Comparison of ENCODE assay signal across 8 mouse cellular contexts in the genomic region with DNA sequence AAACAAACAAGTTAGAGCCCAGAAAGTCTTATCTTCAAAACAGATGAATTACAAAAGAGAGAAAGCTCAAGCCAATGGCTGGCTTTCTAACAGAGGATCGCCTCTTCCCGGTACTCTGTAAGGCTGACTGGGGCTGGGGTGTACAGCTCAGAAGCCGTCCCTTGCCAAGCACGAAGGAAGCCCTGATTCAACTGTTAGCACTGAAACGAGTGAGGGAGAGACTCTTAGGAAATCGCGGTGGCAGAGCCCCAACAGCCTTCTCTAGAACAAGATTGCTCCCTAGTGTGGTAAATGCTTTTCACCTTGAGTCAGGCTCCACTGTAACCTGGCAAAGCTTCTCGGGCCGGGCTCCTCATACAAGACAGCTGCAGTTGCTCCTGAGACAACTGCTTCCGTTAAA.
DNase-seq lines count a peak whose midpoint lies in the region; ATAC-seq lines count a peak whose summit lies in the region.

No protein-coding gene starts in this region.

- WGBS in heart, embryonic 13.5 days = 29% methylated on average over 10 of the region's 10 CpGs
- WGBS in hindbrain, embryonic 12.5 days = 41% methylated on average over 10 of the region's 10 CpGs

- no peak overlapping the region for H3K4me3 ChIP-seq in heart, embryonic 13.5 days
- no peak overlapping the region for H3K4me3 ChIP-seq in hindbrain, embryonic 12.5 days

- peaks cover 12% of the 10 kb centered on the region for H3K4me1 ChIP-seq in heart, embryonic 13.5 days
- H3K4me1 ChIP-seq in hindbrain, embryonic 12.5 days = 0 out of 2 replicates have a peak, but pooled peaks cover 2% of the 10 kb centered on the region

- no peak for ATAC-seq in heart, embryonic 13.5 days (ENCODE audit: extremely low read depth, insufficient number of reproducible peaks, low FRiP score, low TSS enrichment)
- ATAC-seq in hindbrain, embryonic 12.5 days (ENCODE audit: low FRiP score) = no peak

- no peak overlapping the region; the same call in 1 of the 2 replicates for H3K9ac ChIP-seq in heart, embryonic 13.5 days
- no peak overlapping the region for H3K9ac ChIP-seq in hindbrain, embryonic 12.5 days

- H3K9me3 ChIP-seq in heart, embryonic 13.5 days = no peaks in the 10 kb centered on the region
- H3K9me3 ChIP-seq in hindbrain, embryonic 12.5 days (replicated peaks) = no peaks in the 10 kb centered on the region

- H3K27ac ChIP-seq in heart, embryonic 13.5 days (replicated peaks) = no peak overlapping the region
- H3K27ac ChIP-seq in hindbrain, embryonic 12.5 days = no peak overlapping the region

- no peaks in the 10 kb centered on the region; the same call in 1 of the 2 replicates for H3K27me3 ChIP-seq in heart, embryonic 13.5 days (replicated peaks)
- no peaks in the 10 kb centered on the region for H3K27me3 ChIP-seq in hindbrain, embryonic 12.5 days

- no peaks in the 10 kb centered on the region for H3K36me3 ChIP-seq in heart, embryonic 13.5 days
- H3K36me3 ChIP-seq in hindbrain, embryonic 12.5 days = no peaks in the 10 kb centered on the region

- H3K4me2 ChIP-seq in heart, embryonic 13.5 days = peak overlapping the region; percentile 38
- no peak overlapping the region for H3K4me2 ChIP-seq in hindbrain, embryonic 12.5 days (replicated peaks)

- peak; percentile 23 for DNase-seq in CD4-positive helper T cell, adult 2 months (ENCODE audit: low read depth, low spot score)
- DNase-seq in adrenal gland, adult 8-10 months = peak; percentile 86
- DNase-seq in kidney, postnatal 4 days = peak; percentile 61 to 70
- DNase-seq in ovary, postnatal 36 days (ENCODE audit: low spot score) = peak; percentile 69
- DNase-seq in layer of hippocampus, adult 9-11 months = no peak
- DNase-seq in MN1 (ENCODE audit: low spot score) = no peak

Comparison
In these comparisons a context has a peak if more than half of its experiments do, and no peak if none do; other contexts are left out.
1. DNase-seq: peak in CD4-positive helper T cell, adult 2 months (single experiment), adrenal gland, adult 8-10 months (single experiment), kidney, postnatal 4 days (2 of 2) and ovary, postnatal 36 days (single experiment); none in layer of hippocampus, adult 9-11 months (single experiment) and MN1 (single experiment).